Mouse (Mus musculus): ENCODE measurements around the gene Hist1h2be. TPM values are rescaled to one million over a fixed set of nuclear protein-coding genes. Genes with fewer than 3 reads are reported as not detected.
A peak's percentile ranks its signal among the peaks of the same experiment; 100 is the strongest.
"Not testable (repeated sequence)": the region's sequence is repeated elsewhere in the genome, so short reads cannot be mapped to it uniquely, and the experiment has no call there.

The Hist1h2be gene
- 0.44 and 0.86 TPM in 2 replicates for polyA plus RNA-seq (2015; fragmentation: Nextera tagmentation; extraction: Ambion mirVana)

DNA sequence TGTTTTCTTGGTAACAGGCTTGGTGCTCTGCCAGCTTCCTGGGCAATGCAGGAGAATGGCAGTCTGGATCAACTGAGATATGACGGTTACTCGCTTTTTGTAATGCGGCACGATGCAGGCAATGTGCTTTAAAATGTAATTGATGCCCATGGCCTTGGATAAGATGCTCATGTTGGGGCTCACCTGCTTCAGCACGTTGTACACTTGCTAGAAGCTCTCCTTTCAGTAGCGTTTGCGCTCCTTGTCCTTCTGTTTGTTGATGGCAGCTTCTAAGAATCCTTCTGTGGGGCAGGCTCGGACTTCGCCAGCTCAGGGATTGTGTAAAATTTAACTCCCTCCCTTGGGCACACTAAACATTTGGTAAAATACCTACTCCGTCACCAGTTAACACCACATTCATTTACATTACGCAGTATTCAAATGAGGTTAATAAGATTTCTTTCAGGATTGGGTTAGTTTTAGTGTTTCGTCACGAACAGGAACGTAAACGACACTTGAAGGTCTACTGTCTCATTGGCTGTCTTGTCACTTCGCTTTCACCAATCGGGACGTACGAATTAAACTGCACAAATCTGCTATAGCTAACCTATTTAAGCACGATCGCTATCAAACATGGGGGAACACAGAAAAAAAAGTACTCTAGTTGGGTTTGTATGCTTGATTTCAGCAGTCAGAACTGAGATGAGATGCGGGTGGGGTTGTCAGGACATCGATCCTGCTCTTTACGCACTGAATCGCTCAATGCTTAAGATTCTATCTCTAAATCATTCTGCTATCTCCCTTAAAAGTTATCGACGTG, at the start of gene Hist1h2be:
TSS of gene Hist1h2be (minus strand) at position 392 of the 799 bp plus-strand sequence.
- Histone ChIP-seq H3K4me1 (ENCODE audit: insufficient read depth, low read depth, low read length) (peaks cover 4% of the 10 kb centered on the region; the same call in 1 of the 2 replicates), H3K27me3 (replicated peaks; ENCODE audit: insufficient read depth, low read length) (no peaks in the 10 kb centered on the region), H3K36me3 (ENCODE audit: insufficient read depth, low read length) (no peaks in the 10 kb centered on the region), H3K9me3 (ENCODE audit: low read length) (no peaks in the 10 kb centered on the region), H3K27ac (ENCODE audit: low read length) (peak within 1 kb of the TSS; percentile 89), H3K9ac (replicated peaks; ENCODE audit: low read depth) (peak within 1 kb of the TSS; percentile 92), H3K4me3 (ENCODE audit: low read depth, low read length) (peak within 1 kb of the TSS; percentile 69), H3K4me2 (replicated peaks; ENCODE audit: low read depth, low read length) (peak within 1 kb of the TSS; percentile 94)
- ATAC-seq: peak; percentile 84
- under 1% methylated on average over 27 of the region's 27 CpGs for WGBS
- TF ChIP-seq CTCF (IDR thresholded peaks at IDR 0.05) (no peak), EP300 (IDR thresholded peaks at IDR 0.05) (peak; percentile 26; the same call in 1 of the 2 replicates)
- peak; percentile 98 for DNase-seq (ENCODE audit: low spot score)

DNA sequence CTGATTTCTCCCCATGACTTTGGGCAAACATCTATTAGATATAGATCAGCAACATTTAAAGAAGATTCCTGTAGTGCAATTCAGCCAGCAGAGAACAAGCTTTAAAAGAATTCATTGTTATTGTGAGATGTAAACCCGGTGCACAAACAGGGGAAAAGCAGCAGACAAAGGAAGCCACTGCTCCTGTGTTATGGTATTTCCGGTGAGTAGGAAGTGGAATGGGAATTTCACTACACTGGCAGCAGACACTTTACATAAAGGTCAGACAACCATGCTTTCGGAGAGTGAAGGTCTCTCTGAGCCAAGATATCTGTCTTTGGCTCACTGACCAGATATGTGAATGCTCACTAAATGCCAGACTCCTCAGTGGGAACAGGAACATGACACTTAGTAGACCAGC, 41.6 kb upstream of the Hist1h2be start:
- H3K9me3 ChIP-seq (ENCODE audit: low read length): no peaks in the 10 kb centered on the region
- H3K9ac ChIP-seq (replicated peaks; ENCODE audit: low read depth): no peak overlapping the region
- ATAC-seq (peak; percentile 12; the same call in 1 of the 2 replicates), DNase-seq (ENCODE audit: low spot score) (peak; percentile 11)
- H3K27me3 ChIP-seq (replicated peaks; ENCODE audit: insufficient read depth, low read length): no peaks in the 10 kb centered on the region
- TF ChIP-seq CTCF (IDR thresholded peaks at IDR 0.05) (no peak), EP300 (IDR thresholded peaks at IDR 0.05) (no peak)
- no peak overlapping the region for H3K27ac ChIP-seq (ENCODE audit: low read length)
- no peaks in the 10 kb centered on the region for H3K4me1 ChIP-seq (ENCODE audit: insufficient read depth, low read depth, low read length)
- H3K4me3 ChIP-seq (ENCODE audit: low read depth, low read length): no peak overlapping the region
- no peaks in the 10 kb centered on the region for H3K36me3 ChIP-seq (ENCODE audit: insufficient read depth, low read length)
- no peak overlapping the region for H3K4me2 ChIP-seq (replicated peaks; ENCODE audit: low read depth, low read length)
- 47% methylated on average over 3 of the region's 3 CpGs for WGBS

DNA sequence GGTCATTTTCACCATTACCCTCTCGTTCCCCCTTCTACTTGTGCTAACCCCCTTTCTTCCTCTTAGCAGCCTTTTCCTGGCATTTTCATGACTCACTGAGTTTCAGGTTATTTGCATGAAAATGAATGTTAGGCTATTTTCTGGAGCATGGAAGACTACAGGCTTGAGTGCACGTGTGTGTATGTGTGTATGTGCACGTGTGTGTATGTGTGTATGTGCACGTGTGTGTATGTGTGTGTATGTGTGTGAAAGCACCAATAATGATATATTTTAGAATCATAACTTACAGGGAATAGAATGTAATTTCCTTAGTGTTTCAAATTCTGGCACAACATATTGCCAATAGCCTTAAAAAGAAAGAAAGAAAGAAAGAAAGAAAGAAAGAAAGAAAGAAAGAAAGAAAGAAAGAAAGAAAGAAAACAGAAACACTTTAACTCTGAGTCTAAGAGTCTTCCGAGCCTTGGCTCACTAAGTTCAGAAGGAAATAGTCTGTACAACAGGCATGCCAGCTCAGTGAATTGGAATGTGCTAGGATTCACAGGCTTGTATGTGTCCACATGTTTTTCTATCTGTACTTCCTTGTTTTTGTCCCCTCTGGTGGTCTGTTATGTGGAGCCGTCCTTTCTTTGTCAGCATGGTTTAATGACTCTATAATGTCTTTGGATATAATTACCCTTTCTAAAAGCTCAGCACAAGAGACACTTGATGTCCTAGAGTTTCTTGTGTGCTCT, 38.9 kb upstream of the Hist1h2be start:
- Histone ChIP-seq H3K27ac (ENCODE audit: low read length) (no peak overlapping the region), H3K4me2 (replicated peaks; ENCODE audit: low read depth, low read length) (no peak overlapping the region), H3K9me3 (ENCODE audit: low read length) (no peaks in the 10 kb centered on the region), H3K4me1 (ENCODE audit: insufficient read depth, low read depth, low read length) (no peaks in the 10 kb centered on the region), H3K36me3 (ENCODE audit: insufficient read depth, low read length) (no peaks in the 10 kb centered on the region), H3K27me3 (replicated peaks; ENCODE audit: insufficient read depth, low read length) (no peaks in the 10 kb centered on the region), H3K4me3 (ENCODE audit: low read depth, low read length) (no peak overlapping the region), H3K9ac (replicated peaks; ENCODE audit: low read depth) (no peak overlapping the region)
- DNase-seq (ENCODE audit: low spot score) (peak; percentile 30), ATAC-seq (no peak)
- 59% methylated on average over 6 of the region's 6 CpGs for WGBS
- TF ChIP-seq CTCF (IDR thresholded peaks at IDR 0.05) (no peak), EP300 (IDR thresholded peaks at IDR 0.05) (no peak)

DNA sequence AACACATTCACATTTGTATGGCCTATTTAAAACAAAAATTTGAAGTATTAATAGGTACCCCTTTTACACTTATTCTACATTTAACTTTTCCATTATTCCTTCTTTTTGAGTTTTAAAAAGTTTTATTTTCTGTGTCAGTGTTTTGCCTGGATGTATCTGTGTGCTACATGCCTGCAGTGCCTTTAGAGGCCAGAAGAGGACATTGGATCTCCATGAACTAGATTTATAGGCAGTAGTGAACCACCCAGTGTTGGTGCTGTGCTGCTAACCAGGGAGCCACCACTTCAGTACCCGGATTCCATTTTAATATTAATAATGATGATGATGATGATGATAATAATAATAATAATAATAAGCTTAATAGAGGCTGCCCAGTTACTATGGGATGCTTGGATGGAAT, 9.7 kb upstream of the Hist1h2be start:
- H3K4me3 ChIP-seq (ENCODE audit: low read depth, low read length): no peak overlapping the region
- no peak overlapping the region for H3K9ac ChIP-seq (replicated peaks; ENCODE audit: low read depth)
- DNase-seq (ENCODE audit: low spot score): peak; percentile 57
- no peaks in the 10 kb centered on the region for H3K36me3 ChIP-seq (ENCODE audit: insufficient read depth, low read length)
- no peak overlapping the region for H3K4me2 ChIP-seq (replicated peaks; ENCODE audit: low read depth, low read length)
- no peak for ATAC-seq
- WGBS: 23% methylated on average over 1 of the region's 1 CpGs
- no peaks in the 10 kb centered on the region for H3K9me3 ChIP-seq (ENCODE audit: low read length)
- H3K27me3 ChIP-seq (replicated peaks; ENCODE audit: insufficient read depth, low read length): no peaks in the 10 kb centered on the region
- H3K27ac ChIP-seq (ENCODE audit: low read length): no peak overlapping the region
- H3K4me1 ChIP-seq (ENCODE audit: insufficient read depth, low read depth, low read length): no peaks in the 10 kb centered on the region
- TF ChIP-seq EP300 (IDR thresholded peaks at IDR 0.05) (no peak), CTCF (IDR thresholded peaks at IDR 0.05) (peak; percentile 76)

DNA sequence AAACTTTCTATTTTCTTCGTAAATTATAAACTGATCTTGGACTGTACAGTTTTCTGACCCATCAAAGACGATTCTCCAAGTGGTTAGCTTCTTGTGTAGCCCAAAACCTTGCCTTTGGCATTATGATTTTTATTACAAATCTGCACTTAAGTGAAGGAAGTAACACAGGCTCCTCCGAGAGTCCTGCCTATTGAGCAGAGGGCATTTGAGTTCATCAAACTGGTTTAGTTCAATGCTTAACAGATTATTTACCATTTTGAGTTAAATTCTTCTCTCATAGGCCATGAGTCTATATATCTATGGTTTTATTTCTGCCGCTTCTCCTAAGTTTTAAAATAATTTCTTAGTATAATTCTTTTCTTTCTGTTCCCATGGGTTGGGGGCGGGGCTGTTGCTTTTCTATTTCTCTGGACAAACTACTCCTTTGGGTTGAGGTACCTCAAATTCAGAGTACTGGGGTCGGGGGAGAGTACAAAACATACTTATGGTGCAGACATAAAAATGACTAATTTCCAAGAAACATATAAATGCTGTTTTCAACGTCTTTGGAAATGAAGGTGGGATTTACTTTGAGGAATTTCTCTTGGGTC, 2.0 kb upstream of the Hist1h2be start:
- Histone ChIP-seq H3K4me2 (replicated peaks; ENCODE audit: low read depth, low read length) (peak overlapping the region; percentile 94), H3K27me3 (replicated peaks; ENCODE audit: insufficient read depth, low read length) (no peaks in the 10 kb centered on the region), H3K4me1 (ENCODE audit: insufficient read depth, low read depth, low read length) (peaks cover 4% of the 10 kb centered on the region; the same call in 1 of the 2 replicates), H3K4me3 (ENCODE audit: low read depth, low read length) (peak overlapping the region; percentile 69), H3K36me3 (ENCODE audit: insufficient read depth, low read length) (no peaks in the 10 kb centered on the region), H3K27ac (ENCODE audit: low read length) (peak overlapping the region; percentile 89), H3K9me3 (ENCODE audit: low read length) (no peaks in the 10 kb centered on the region), H3K9ac (replicated peaks; ENCODE audit: low read depth) (peak overlapping the region; percentile 44; the same call in 1 of the 2 replicates)
- TF ChIP-seq EP300 (IDR thresholded peaks at IDR 0.05) (peak; percentile 20; the same call in 1 of the 2 replicates), CTCF (IDR thresholded peaks at IDR 0.05) (no peak)
- no peak for ATAC-seq
- 22% methylated on average over 7 of the region's 7 CpGs for WGBS
- DNase-seq (ENCODE audit: low spot score): peak; percentile 44

DNA sequence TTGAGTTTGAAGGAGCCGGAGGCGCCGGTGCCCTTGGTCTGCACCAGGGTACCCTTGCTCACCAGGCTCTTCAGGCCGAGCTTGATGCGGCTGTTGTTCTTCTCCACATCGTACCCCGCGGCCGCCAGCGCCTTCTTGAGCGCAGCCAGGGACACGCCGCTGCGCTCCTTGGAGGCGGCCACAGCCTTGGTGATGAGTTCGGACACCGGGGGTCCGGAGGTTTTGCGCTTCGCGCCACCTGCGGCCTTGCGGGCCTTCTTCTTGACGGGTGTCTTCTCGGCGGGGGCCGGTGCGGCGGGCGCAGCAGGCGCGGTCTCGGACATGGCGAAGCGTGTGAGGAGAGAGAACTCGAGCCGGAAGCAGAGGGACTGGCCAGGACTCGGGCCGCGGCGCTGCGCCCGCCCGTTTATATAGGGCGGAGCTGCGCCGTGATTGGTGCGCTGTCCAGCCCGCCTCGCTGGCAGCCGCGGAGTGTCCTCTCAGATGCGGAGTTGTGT, 1.3 kb upstream of the Hist1h2be start, which contains the start of gene Hist1h1e:
TSS of gene Hist1h1e (minus strand) at position 384 of the 497 bp plus-strand sequence.
- not testable (repeated sequence) for H3K4me1 ChIP-seq (ENCODE audit: insufficient read depth, low read depth, low read length); H3K27me3 ChIP-seq (replicated peaks; ENCODE audit: insufficient read depth, low read length); H3K36me3 ChIP-seq (ENCODE audit: insufficient read depth, low read length); H3K9me3 ChIP-seq (ENCODE audit: low read length)
- Histone ChIP-seq H3K4me3 (ENCODE audit: low read depth, low read length) (peak within 1 kb of the TSS; percentile 69), H3K27ac (ENCODE audit: low read length) (peak within 1 kb of the TSS; percentile 89), H3K9ac (replicated peaks; ENCODE audit: low read depth) (peak within 1 kb of the TSS; percentile 92), H3K4me2 (replicated peaks; ENCODE audit: low read depth, low read length) (peak within 1 kb of the TSS; percentile 94)
- DNase-seq (ENCODE audit: low spot score): peak; percentile 97
- ATAC-seq: peak; percentile 89
- WGBS: under 1% methylated on average over 45 of the region's 53 CpGs
